ENCODE assay signal across 9 mouse cellular contexts in genomic region chr12:8885146-8885543, GRCm38 (mm10). TPM values are rescaled to one million over a fixed set of nuclear protein-coding genes. Genes with fewer than 3 reads are reported as not detected.
DNase-seq lines count a peak whose midpoint lies in the region; ATAC-seq and TF ChIP-seq lines count a peak whose summit lies in the region.
"Had no signal": no experiment of that assay in that cellular context is flagged by ENCODE, and none has a peak within 500 bp of the region (broad histone marks: within the 10 kb centered on the region; RNA-seq: fewer than 3 reads in every experiment).

No protein-coding gene starts in this region.

- H3K27ac ChIP-seq in kidney, embryonic 16.5 days (ENCODE audit: low read length), result peak overlapping the region; percentile 15; the same call in 1 of the 2 replicates
- no peak overlapping the region for H3K27ac ChIP-seq in forebrain, postnatal 0 days (ENCODE audit: low read depth, low read length)
- H3K27ac ChIP-seq in intestine, embryonic 14.5 days (ENCODE audit: low read depth), result peak overlapping the region; percentile 38; the same call in 1 of the 2 replicates
- H3K27ac ChIP-seq in midbrain, embryonic 16.5 days (ENCODE audit: low read length), result no peak overlapping the region

- peak; percentile 52; the same call in 1 of the 2 replicates for ATAC-seq in kidney, embryonic 16.5 days (ENCODE audit: low FRiP score, low TSS enrichment)
- peak; percentile 17; the same call in 1 of the 2 replicates for ATAC-seq in forebrain, postnatal 0 days
- no peak for ATAC-seq in intestine, embryonic 14.5 days (replicated peaks; ENCODE audit: low FRiP score, low TSS enrichment, low read depth)
- 0 out of 2 replicates have a peak, but pooled peaks have one; percentile 9 for ATAC-seq in midbrain, embryonic 16.5 days
- ATAC-seq in erythroid progenitor cell, adult 5-6 weeks (replicated peaks; ENCODE audit: low FRiP score, poor library complexity, severe bottlenecking), result no peak

- H3K9me3 ChIP-seq in kidney, embryonic 16.5 days (ENCODE audit: low read length), result no peaks in the 10 kb centered on the region
- H3K9me3 ChIP-seq in forebrain, postnatal 0 days (ENCODE audit: low read length), result no peaks in the 10 kb centered on the region
- no peaks in the 10 kb centered on the region for H3K9me3 ChIP-seq in intestine, embryonic 14.5 days (ENCODE audit: control insufficient read depth, low read length)
- H3K9me3 ChIP-seq in midbrain, embryonic 16.5 days (replicated peaks; ENCODE audit: control insufficient read depth, low read length, poor library complexity, severe bottlenecking), result no peaks in the 10 kb centered on the region
- H3K9me3 ChIP-seq: megakaryocyte, embryonic 14.5 days had no signal

- DNase-seq in kidney, adult 9 months, result no peak
- no peak for DNase-seq in forebrain, postnatal 0 days
- DNase-seq in intestine, embryonic 14.5 days (ENCODE audit: low spot score), result no peak
- no peak for DNase-seq in adrenal gland, postnatal 36 days
- DNase-seq in gastrocnemius, adult 8-10 months (ENCODE audit: low spot score in 2 of 2), result no peak

- H3K4me2 ChIP-seq in kidney, embryonic 16.5 days (replicated peaks; ENCODE audit: low read depth, low read length), result peak overlapping the region; percentile 40
- H3K4me2 ChIP-seq in forebrain, postnatal 0 days (ENCODE audit: low read depth), result no peak overlapping the region
- H3K4me2 ChIP-seq in intestine, embryonic 14.5 days (ENCODE audit: low read length), result peak overlapping the region; percentile 29
- peak overlapping the region; percentile 19; the same call in 1 of the 2 replicates for H3K4me2 ChIP-seq in midbrain, embryonic 16.5 days (ENCODE audit: low read length)

- peaks cover 14% of the 10 kb centered on the region for H3K4me1 ChIP-seq in kidney, embryonic 16.5 days (ENCODE audit: insufficient read depth, low read length)
- no peaks in the 10 kb centered on the region for H3K4me1 ChIP-seq in forebrain, postnatal 0 days (ENCODE audit: insufficient read depth)
- H3K4me1 ChIP-seq in intestine, embryonic 14.5 days (replicated peaks; ENCODE audit: control insufficient read depth, insufficient read depth, low read length), result peaks cover 15% of the 10 kb centered on the region
- no peaks in the 10 kb centered on the region for H3K4me1 ChIP-seq in midbrain, embryonic 16.5 days (ENCODE audit: control insufficient read depth, insufficient read depth, low read length)

- H3K9ac ChIP-seq in kidney, embryonic 16.5 days (replicated peaks; ENCODE audit: low read length), result peak overlapping the region; percentile 23; the same call in 1 of the 2 replicates
- no peak overlapping the region for H3K9ac ChIP-seq in forebrain, postnatal 0 days
- no peak overlapping the region for H3K9ac ChIP-seq in intestine, embryonic 14.5 days (ENCODE audit: low read length)
- H3K9ac ChIP-seq in midbrain, embryonic 16.5 days (ENCODE audit: low read depth, low read length), result no peak overlapping the region

- 0 out of 2 replicates have a peak overlapping the region, but pooled peaks have one; percentile 19 for H3K4me3 ChIP-seq in kidney, embryonic 16.5 days (ENCODE audit: low read length)
- no peak overlapping the region for H3K4me3 ChIP-seq in forebrain, postnatal 0 days (ENCODE audit: low read depth, low read length)
- no peak overlapping the region for H3K4me3 ChIP-seq in intestine, embryonic 14.5 days (ENCODE audit: low read depth, low read length)
- no peak overlapping the region for H3K4me3 ChIP-seq in midbrain, embryonic 16.5 days (ENCODE audit: low read depth, low read length)
- H3K4me3 ChIP-seq: megakaryocyte, embryonic 14.5 days had no signal

- H3K27me3 ChIP-seq in kidney, embryonic 16.5 days (ENCODE audit: insufficient read depth, low read length), result no peaks in the 10 kb centered on the region
- no peaks in the 10 kb centered on the region for H3K27me3 ChIP-seq in forebrain, postnatal 0 days (ENCODE audit: insufficient read depth, low read length)
- no peaks in the 10 kb centered on the region for H3K27me3 ChIP-seq in intestine, embryonic 14.5 days (replicated peaks; ENCODE audit: control insufficient read depth, insufficient read depth, low read length)
- H3K27me3 ChIP-seq in midbrain, embryonic 16.5 days (ENCODE audit: control insufficient read depth, insufficient read depth, low read depth, low read length), result no peaks in the 10 kb centered on the region

- TF ChIP-seq CTCF in forebrain, postnatal 0 days (IDR thresholded peaks at IDR 0.05; ENCODE audit: low read depth), result no peak

- no peaks in the 10 kb centered on the region for H3K36me3 ChIP-seq in kidney, embryonic 16.5 days (ENCODE audit: insufficient read depth, low read length)
- no peaks in the 10 kb centered on the region for H3K36me3 ChIP-seq in forebrain, postnatal 0 days (ENCODE audit: insufficient read depth)
- no peaks in the 10 kb centered on the region for H3K36me3 ChIP-seq in intestine, embryonic 14.5 days (ENCODE audit: control insufficient read depth, insufficient read depth, low read length)
- no peaks in the 10 kb centered on the region for H3K36me3 ChIP-seq in midbrain, embryonic 16.5 days (ENCODE audit: control insufficient read depth, insufficient read depth, low read length)

- 6% methylated on average over 4 of the region's 4 CpGs for WGBS in kidney, embryonic 16.5 days
- 9% methylated on average over 4 of the region's 4 CpGs for WGBS in forebrain, postnatal 0 days
- WGBS in intestine, embryonic 14.5 days, result 12% methylated on average over 4 of the region's 4 CpGs
- 19% methylated on average over 4 of the region's 4 CpGs for WGBS in midbrain, embryonic 16.5 days

RNA-seq across cellular contexts. Expression of gene Laptm4a, which starts 36.3 kb away (rescaled TPM):
- 327 and 343 TPM in 2 replicates for polyA plus RNA-seq in kidney, embryonic 16.5 days (2015; fragmentation: Nextera tagmentation; extraction: Ambion mirVana)
- total RNA-seq in forebrain, postnatal 0 days (2014; rRNA removed), result 168 and 184 TPM in 2 replicates
- 270 and 278 TPM in 2 replicates for polyA plus RNA-seq in forebrain, postnatal 0 days (2015; fragmentation: Nextera tagmentation; extraction: Ambion mirVana)
- 185 and 204 TPM in 2 replicates for polyA plus RNA-seq in intestine, embryonic 14.5 days (2014; fragmentation: Nextera tagmentation; extraction: Ambion mirVana)
- 190 and 201 TPM in 2 replicates for polyA plus RNA-seq in midbrain, embryonic 16.5 days (2015; fragmentation: Nextera tagmentation; extraction: Ambion mirVana)
- total RNA-seq in adrenal gland, postnatal 36 days (2021), result 100 to 1,000 TPM; 580 to 600 TPM
- total RNA-seq in gastrocnemius, adult 8-10 months (2022), result 100 to 1,000 TPM; 221 to 236 (median 226) TPM
- total RNA-seq in erythroid progenitor cell, adult 5-6 weeks (2015; ENCODE audit: low replicate concordance), result 102 and 129 TPM in 2 replicates
- 123 and 145 TPM in 2 replicates for total RNA-seq in erythroid progenitor cell, adult 5-6 weeks (2017; ENCODE audit: low replicate concordance)

Comparison
In these comparisons a context has a peak if more than half of its experiments do, and no peak if none do; other contexts are left out.
1. ATAC-seq: peak in kidney, embryonic 16.5 days (single experiment), forebrain, postnatal 0 days (single experiment) and midbrain, embryonic 16.5 days (single experiment); none in intestine, embryonic 14.5 days (single experiment) and erythroid progenitor cell, adult 5-6 weeks (single experiment).
2. H3K27ac ChIP-seq: peak in kidney, embryonic 16.5 days (single experiment) and intestine, embryonic 14.5 days (single experiment); none in forebrain, postnatal 0 days (single experiment) and midbrain, embryonic 16.5 days (single experiment).